Comparison of ENCODE assay signal across 8 mouse cellular contexts in the genomic region with DNA sequence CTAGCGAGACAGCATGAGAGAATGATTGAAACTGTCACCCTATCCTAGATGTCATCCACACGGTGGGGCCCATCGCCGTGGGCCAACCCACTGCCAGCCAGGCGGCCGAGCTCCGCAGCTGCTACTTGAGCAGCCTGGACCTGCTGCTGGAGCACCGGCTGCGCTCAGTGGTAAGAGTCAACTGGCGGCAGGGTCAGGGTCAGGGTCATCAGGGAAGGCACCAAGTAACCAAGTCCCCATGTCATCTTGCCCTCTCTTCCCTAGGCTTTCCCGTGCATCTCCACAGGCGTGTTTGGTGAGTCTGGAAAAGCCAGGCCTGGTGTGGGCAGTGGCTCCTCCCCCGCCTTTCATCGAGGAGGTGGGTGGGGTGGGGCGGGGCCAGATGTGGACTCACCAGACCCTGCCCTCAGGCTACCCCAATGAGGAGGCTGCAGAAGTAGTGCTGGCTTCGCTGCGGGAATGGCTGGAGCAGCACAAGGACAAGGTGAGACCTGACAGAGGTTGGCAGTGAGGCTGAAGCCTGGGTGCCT. TPM values are rescaled to one million over a fixed set of nuclear protein-coding genes. Genes with fewer than 3 reads are reported as not detected.
A peak's percentile ranks its signal among the peaks of the same experiment; 100 is the strongest.
DNase-seq lines count a peak whose midpoint lies in the region; ATAC-seq and TF ChIP-seq lines count a peak whose summit lies in the region.

No protein-coding gene starts in this region.

- peak; percentile 43 for ATAC-seq in heart, postnatal 0 days (ENCODE audit: insufficient read depth, low read depth)
- ATAC-seq in midbrain, embryonic 15.5 days (replicated peaks) = peak; percentile 37
- ATAC-seq in megakaryocyte, adult 5-6 weeks (ENCODE audit: poor library complexity, severe bottlenecking) = no peak

- DNase-seq in heart, embryonic 10.5 days (ENCODE audit: low spot score) = peak; percentile 87
- no peak for DNase-seq in heart, adult 8-10 months (ENCODE audit: low spot score)
- DNase-seq in heart, postnatal 0 days (ENCODE audit: low spot score) = no peak
- DNase-seq in kidney, postnatal 4 days = peak; percentile 60 to 77
- DNase-seq in gastrocnemius, adult 8-10 months (ENCODE audit: low spot score in 2 of 2) = no peak
- no peak for DNase-seq in layer of hippocampus, adult 8-10 months (ENCODE audit: low spot score in 2 of 2)

- no peak for TF ChIP-seq EP300 in heart, postnatal 0 days (IDR thresholded peaks at IDR 0.05; ENCODE audit: low read depth)

- no peaks in the 10 kb centered on the region for H3K9me3 ChIP-seq in heart, embryonic 10.5 days
- H3K9me3 ChIP-seq in heart, postnatal 0 days (replicated peaks; ENCODE audit: control insufficient read depth, low read length) = no peaks in the 10 kb centered on the region
- H3K9me3 ChIP-seq in midbrain, embryonic 15.5 days = no peaks in the 10 kb centered on the region

- peak overlapping the region; percentile 17; the same call in 1 of the 2 replicates for H3K4me2 ChIP-seq in heart, postnatal 0 days (ENCODE audit: low read depth, low read length)
- no peak overlapping the region for H3K4me2 ChIP-seq in midbrain, embryonic 15.5 days

- no peak for TF ChIP-seq CTCF in heart, postnatal 0 days (IDR thresholded peaks at IDR 0.05; ENCODE audit: low read depth)

- peaks cover 32% of the 10 kb centered on the region for H3K27me3 ChIP-seq in heart, embryonic 10.5 days (ENCODE audit: insufficient read depth, poor library complexity, severe bottlenecking)
- H3K27me3 ChIP-seq in heart, postnatal 0 days (ENCODE audit: control insufficient read depth, insufficient read depth, low read length) = no peaks in the 10 kb centered on the region
- H3K27me3 ChIP-seq in midbrain, embryonic 15.5 days (replicated peaks) = peaks cover 13% of the 10 kb centered on the region; the same call in 1 of the 2 replicates

- peaks cover 31% of the 10 kb centered on the region for H3K4me1 ChIP-seq in heart, embryonic 10.5 days
- H3K4me1 ChIP-seq in heart, postnatal 0 days (ENCODE audit: control insufficient read depth, insufficient read depth) = peaks cover 8% of the 10 kb centered on the region; the same call in 1 of the 2 replicates
- H3K4me1 ChIP-seq in midbrain, embryonic 15.5 days = peaks cover 19% of the 10 kb centered on the region

- peak overlapping the region; percentile 29 for H3K4me3 ChIP-seq in heart, embryonic 10.5 days
- H3K4me3 ChIP-seq in heart, postnatal 0 days (ENCODE audit: low read depth, low read length) = no peak overlapping the region
- H3K4me3 ChIP-seq in midbrain, embryonic 15.5 days = no peak overlapping the region

- peaks cover 45% of the 10 kb centered on the region for H3K36me3 ChIP-seq in heart, embryonic 10.5 days
- peaks cover 40% of the 10 kb centered on the region for H3K36me3 ChIP-seq in heart, postnatal 0 days (replicated peaks; ENCODE audit: control insufficient read depth, insufficient read depth, low read length)
- H3K36me3 ChIP-seq in midbrain, embryonic 15.5 days (replicated peaks) = peaks cover 35% of the 10 kb centered on the region

- H3K27ac ChIP-seq in heart, embryonic 10.5 days = peak overlapping the region; percentile 37; the same call in 1 of the 2 replicates
- no peak overlapping the region for H3K27ac ChIP-seq in heart, postnatal 0 days (ENCODE audit: low read depth)
- H3K27ac ChIP-seq in midbrain, embryonic 15.5 days = no peak overlapping the region

- 9% methylated on average over 17 of the region's 17 CpGs for WGBS in heart, embryonic 10.5 days
- 16% methylated on average over 17 of the region's 17 CpGs for WGBS in heart, postnatal 0 days
- WGBS in midbrain, embryonic 15.5 days = 17% methylated on average over 17 of the region's 17 CpGs

- no peak overlapping the region for H3K9ac ChIP-seq in heart, postnatal 0 days (replicated peaks; ENCODE audit: low read depth, low read length)
- H3K9ac ChIP-seq in midbrain, embryonic 15.5 days = no peak overlapping the region

RNA-seq across cellular contexts. Expression of a gene that starts 9.3 kb away (rescaled TPM):
- polyA plus RNA-seq in heart, embryonic 10.5 days (2016; fragmentation: Nextera tagmentation; extraction: Ambion mirVana) = 198 and 212 TPM in 2 replicates
- 10 to 100 TPM; 62.2 to 71.6 (median 68.0) TPM for total RNA-seq in heart, adult 8-10 months (2022)
- total RNA-seq in heart, postnatal 0 days (2014; rRNA removed; ENCODE audit: low replicate concordance) = 127 and 139 TPM in 2 replicates
- polyA plus RNA-seq in heart, postnatal 0 days (2015; fragmentation: Nextera tagmentation; extraction: Ambion mirVana) = 117 and 132 TPM in 2 replicates
- 242 and 255 TPM in 2 replicates for polyA plus RNA-seq in midbrain, embryonic 15.5 days (2015; fragmentation: Nextera tagmentation; extraction: Ambion mirVana)
- 33.6 and 40.7 TPM in 2 replicates for total RNA-seq in megakaryocyte, adult 5-6 weeks (2015)
- total RNA-seq in megakaryocyte, adult 5-6 weeks (2017) = 76.2 and 81.8 TPM in 2 replicates
- total RNA-seq in gastrocnemius, adult 8-10 months (2022) = 10 to 100 TPM; 39.9 to 54.3 (median 43.5) TPM
- 100 to 1,000 TPM; 277 to 297 (median 291) TPM for total RNA-seq in layer of hippocampus, adult 8-10 months (2022)

RNA-seq across cellular contexts. Expression of a gene that starts 20.6 kb away (rescaled TPM):
- 1,294 and 1,907 TPM in 2 replicates for polyA plus RNA-seq in heart, embryonic 10.5 days (2016; fragmentation: Nextera tagmentation; extraction: Ambion mirVana)
- 100 to 1,000 TPM; 406 to 459 (median 432) TPM for total RNA-seq in heart, adult 8-10 months (2022)
- 1,841 and 2,074 TPM in 2 replicates for total RNA-seq in heart, postnatal 0 days (2014; rRNA removed; ENCODE audit: low replicate concordance)
- 3,012 and 3,042 TPM in 2 replicates for polyA plus RNA-seq in heart, postnatal 0 days (2015; fragmentation: Nextera tagmentation; extraction: Ambion mirVana)
- 837 and 848 TPM in 2 replicates for polyA plus RNA-seq in midbrain, embryonic 15.5 days (2015; fragmentation: Nextera tagmentation; extraction: Ambion mirVana)
- total RNA-seq in megakaryocyte, adult 5-6 weeks (2015) = 493 and 496 TPM in 2 replicates
- 661 and 699 TPM in 2 replicates for total RNA-seq in megakaryocyte, adult 5-6 weeks (2017)
- 100 to 1,000 TPM in 1 of 4 experiments, 10 to 100 TPM in 3; 68.4 to 103 (median 82.9) TPM for total RNA-seq in gastrocnemius, adult 8-10 months (2022)
- total RNA-seq in layer of hippocampus, adult 8-10 months (2022) = 1,000 to 10,000 TPM; 1,017 to 1,089 (median 1,062) TPM

RNA-seq across cellular contexts. Expression of a gene that starts 44.2 kb away (rescaled TPM):
- 67.6 and 72.8 TPM in 2 replicates for polyA plus RNA-seq in heart, embryonic 10.5 days (2016; fragmentation: Nextera tagmentation; extraction: Ambion mirVana)
- total RNA-seq in heart, adult 8-10 months (2022) = 10 to 100 TPM; 11.7 to 21.1 (median 17.1) TPM
- total RNA-seq in heart, postnatal 0 days (2014; rRNA removed; ENCODE audit: low replicate concordance) = 30.2 and 44.0 TPM in 2 replicates
- 27.8 and 30.4 TPM in 2 replicates for polyA plus RNA-seq in heart, postnatal 0 days (2015; fragmentation: Nextera tagmentation; extraction: Ambion mirVana)
- 70.1 and 75.1 TPM in 2 replicates for polyA plus RNA-seq in midbrain, embryonic 15.5 days (2015; fragmentation: Nextera tagmentation; extraction: Ambion mirVana)
- 31.2 and 31.9 TPM in 2 replicates for total RNA-seq in megakaryocyte, adult 5-6 weeks (2015)
- total RNA-seq in megakaryocyte, adult 5-6 weeks (2017) = 31.9 and 33.2 TPM in 2 replicates
- total RNA-seq in gastrocnemius, adult 8-10 months (2022) = 10 to 100 TPM in 3 of 4 experiments, 1 to 10 TPM in 1; 9.2 to 12.4 (median 11.2) TPM
- 10 to 100 TPM; 34.6 to 44.2 (median 36.6) TPM for total RNA-seq in layer of hippocampus, adult 8-10 months (2022)

Comparison
In these comparisons a context has a peak if more than half of its experiments do, and no peak if none do; other contexts are left out.
1. DNase-seq: peak in heart, embryonic 10.5 days (single experiment) and kidney, postnatal 4 days (2 of 2); none in heart, adult 8-10 months (single experiment), heart, postnatal 0 days (single experiment), gastrocnemius, adult 8-10 months (0 of 2) and layer of hippocampus, adult 8-10 months (0 of 2).